Comparison of ENCODE assay signal across 8 mouse cellular contexts in the genomic region with DNA sequence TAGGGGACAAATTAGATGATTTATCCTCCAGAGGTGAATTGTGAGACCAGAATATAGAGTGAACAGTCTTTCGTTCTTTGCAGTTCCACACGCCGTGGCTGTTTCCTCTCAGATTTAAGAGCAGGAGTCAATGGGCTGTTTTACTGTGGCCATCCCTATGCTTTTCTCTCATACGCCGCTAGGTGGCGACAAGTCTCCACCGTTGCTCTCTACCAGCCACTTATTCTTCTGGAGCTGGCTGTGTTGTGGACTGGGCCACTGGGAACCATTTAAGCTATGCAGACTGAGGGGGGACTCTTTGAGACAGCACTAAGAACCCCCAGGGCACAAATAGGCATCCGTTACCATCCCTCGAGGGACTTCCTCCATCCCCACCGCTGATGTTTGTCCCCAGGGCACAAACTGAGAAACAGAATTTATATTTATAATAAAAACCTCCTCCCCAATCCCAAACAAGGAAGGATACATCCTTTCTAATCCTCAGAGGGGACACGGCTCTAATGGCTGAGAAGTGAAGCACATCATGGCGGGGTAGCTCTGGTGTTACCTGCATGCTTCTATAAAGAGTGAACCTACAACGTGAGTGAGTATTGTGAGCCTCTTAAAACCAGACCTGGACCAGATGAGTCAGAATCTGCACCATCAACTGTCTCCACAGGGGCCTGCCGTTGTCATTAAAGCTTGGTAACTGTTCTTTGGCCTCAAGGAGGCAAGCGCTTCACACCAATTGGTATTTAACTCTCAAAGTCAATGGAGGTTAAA. TPM values are rescaled to one million over a fixed set of nuclear protein-coding genes. Genes with fewer than 3 reads are reported as not detected.
DNase-seq lines count a peak whose midpoint lies in the region; ATAC-seq and TF ChIP-seq lines count a peak whose summit lies in the region.

No protein-coding gene starts in this region.

- no peak overlapping the region for H3K4me2 ChIP-seq in forebrain, embryonic 14.5 days (ENCODE audit: low read length)
- H3K4me2 ChIP-seq in midbrain, embryonic 11.5 days, result no peak overlapping the region

- peak; percentile 86 for ATAC-seq in forebrain, embryonic 14.5 days
- ATAC-seq in midbrain, embryonic 11.5 days (ENCODE audit: low FRiP score), result peak; percentile 82

- TF ChIP-seq CTCF in small intestine, adult 2 months (IDR thresholded peaks at IDR 0.05; ENCODE audit: extremely low read depth, insufficient read length, insufficient replicate concordance, low read depth, low read length), result peak; percentile 77; the same call in 1 of the 2 replicates

- no peaks in the 10 kb centered on the region for H3K4me1 ChIP-seq in forebrain, embryonic 14.5 days (ENCODE audit: control insufficient read depth, insufficient read depth, low read length)
- no peaks in the 10 kb centered on the region for H3K4me1 ChIP-seq in midbrain, embryonic 11.5 days (ENCODE audit: control insufficient read depth, insufficient read depth, low read length)
- H3K4me1 ChIP-seq in small intestine, adult 2 months (ENCODE audit: control insufficient read depth, insufficient read depth, insufficient read length, low read length), result no peaks in the 10 kb centered on the region

- no peaks in the 10 kb centered on the region for H3K9me3 ChIP-seq in forebrain, embryonic 14.5 days (replicated peaks; ENCODE audit: control insufficient read depth, low read length)
- H3K9me3 ChIP-seq in midbrain, embryonic 11.5 days (ENCODE audit: control insufficient read depth, low read length), result no peaks in the 10 kb centered on the region

- TF ChIP-seq POLR2A in small intestine, adult 2 months (IDR thresholded peaks at IDR 0.05; ENCODE audit: low read depth, low read length), result no peak

- WGBS in forebrain, embryonic 14.5 days, result 35% methylated on average over 15 of the region's 15 CpGs
- WGBS in midbrain, embryonic 11.5 days, result 41% methylated on average over 15 of the region's 15 CpGs
- 31% methylated on average over 15 of the region's 15 CpGs for WGBS in small intestine, adult 2 months

- H3K36me3 ChIP-seq in forebrain, embryonic 14.5 days (ENCODE audit: control insufficient read depth, insufficient read depth, low read length), result no peaks in the 10 kb centered on the region
- H3K36me3 ChIP-seq in midbrain, embryonic 11.5 days (ENCODE audit: control insufficient read depth, insufficient read depth, low read length), result no peaks in the 10 kb centered on the region
- no peaks in the 10 kb centered on the region for H3K36me3 ChIP-seq in small intestine, adult 2 months (ENCODE audit: control insufficient read depth, insufficient read depth, low read length)

- DNase-seq in layer of hippocampus, adult 11-12 months (ENCODE audit: low spot score), result peak; percentile 69
- DNase-seq in layer of hippocampus, adult 9-10 months (ENCODE audit: low spot score), result no peak
- peak; percentile 31 for DNase-seq in c-Kit-positive CD71-positive TER-119-positive erythroid progenitor cells, embryonic 14.5 days (ENCODE audit: low spot score)
- peak; percentile 87 for DNase-seq in forebrain, embryonic 14.5 days (ENCODE audit: low spot score)
- peak; percentile 31 for DNase-seq in hindlimb bud, embryonic 11.5 days (ENCODE audit: extremely low spot score, low read depth, low spot score)
- peak; percentile 35 to 51 for DNase-seq in left cerebral cortex, adult 8-10 months (ENCODE audit: low spot score in 2 of 2)
- DNase-seq in midbrain, embryonic 11.5 days (ENCODE audit: low spot score, missing footprints), result peak; percentile 97

- no peaks in the 10 kb centered on the region for H3K27me3 ChIP-seq in forebrain, embryonic 14.5 days (replicated peaks; ENCODE audit: control insufficient read depth, insufficient read depth, low read length)
- no peaks in the 10 kb centered on the region for H3K27me3 ChIP-seq in midbrain, embryonic 11.5 days (ENCODE audit: control insufficient read depth, insufficient read depth, low read length)
- H3K27me3 ChIP-seq in small intestine, adult 2 months (ENCODE audit: control insufficient read depth, insufficient read depth, low read length), result no peaks in the 10 kb centered on the region

- no peak overlapping the region for H3K4me3 ChIP-seq in forebrain, embryonic 14.5 days (ENCODE audit: low read depth, low read length)
- H3K4me3 ChIP-seq in midbrain, embryonic 11.5 days (ENCODE audit: low read depth, low read length), result no peak overlapping the region
- no peak overlapping the region for H3K4me3 ChIP-seq in small intestine, adult 2 months (ENCODE audit: low read depth, low read length)

- no peak overlapping the region for H3K27ac ChIP-seq in forebrain, embryonic 14.5 days (ENCODE audit: low read depth, low read length)
- no peak overlapping the region for H3K27ac ChIP-seq in midbrain, embryonic 11.5 days (ENCODE audit: low read depth, low read length)
- no peak overlapping the region for H3K27ac ChIP-seq in small intestine, adult 2 months (ENCODE audit: insufficient read depth, low read depth, low read length)

- H3K9ac ChIP-seq in forebrain, embryonic 14.5 days (ENCODE audit: low read length), result no peak overlapping the region
- no peak overlapping the region for H3K9ac ChIP-seq in midbrain, embryonic 11.5 days (ENCODE audit: low read length)

RNA-seq across cellular contexts. Expression of a gene that starts 33.0 kb away (rescaled TPM):
- 144 and 146 TPM in 2 replicates for polyA plus RNA-seq in forebrain, embryonic 14.5 days (2014; fragmentation: Nextera tagmentation; extraction: Ambion mirVana)
- 10 to 100 TPM; 58.0 to 60.1 (median 59.0) TPM for total RNA-seq in left cerebral cortex, adult 8-10 months (2022)
- 252 and 261 TPM in 2 replicates for polyA plus RNA-seq in midbrain, embryonic 11.5 days (2014; fragmentation: Nextera tagmentation; extraction: Ambion mirVana)
- 16.1 and 17.6 TPM in 2 replicates for polyA plus RNA-seq in small intestine, adult 2 months (2012; rRNA removed)
